Mouse (Mus musculus) embryonic fibroblast, embryonic 13.5 days (primary cell): ENCODE data around the gene Ckm.

Source experiments
- CTCF ChIP-seq: IDR thresholded peaks from 2 replicates; pipeline ENCODE4 v1.5.1; 2011; ENCODE audit warnings: mild to moderate bottlenecking, control low read depth, low read length, moderate library complexity, borderline replicate concordance; ENCODE audit not compliant: insufficient read depth
- POLR2A ChIP-seq: IDR thresholded peaks from 2 replicates; pipeline ENCODE4 v1.6.1; 2011; ENCODE audit warnings: low read depth, mild to moderate bottlenecking, control low read depth, low read length, moderate library complexity

- peak; percentile 71 for TF ChIP-seq CTCF
- TF ChIP-seq POLR2A: no peak
Measured at GRCm38 (mm10) chr7:19361720-19362119, 42.9 kb upstream of the Ckm start.
